Mouse (Mus musculus) limb, embryonic 13.5 days (tissue): Measurements from ENCODE around the gene Lhfpl2. TPM values are rescaled to one million over a fixed set of nuclear protein-coding genes. Genes with fewer than 3 reads are reported as not detected.

Experiments used
- ATAC-seq: fragments of 200-750 bp; cut with Nextera tagmentation; 2 replicates; pipeline ENCODE4 v1.8.0; 2017; ENCODE audit warnings: low read depth, moderate number of reproducible peaks, moderate TSS enrichment; ENCODE audit not compliant: low FRiP score
- H3K27ac ChIP-seq: fragments of 300-500 bp; sonication (generic); 2 replicates; pipeline ENCODE4 v1.5.1; 2015; ENCODE audit warnings: inconsistent platforms, mild to moderate bottlenecking, moderate library complexity
- H3K27me3 ChIP-seq: fragments of 300-500 bp; sonication (generic); 2 replicates; pipeline ENCODE4 v1.6.1; 2015; ENCODE audit warnings: mild to moderate bottlenecking, inconsistent platforms
- H3K36me3 ChIP-seq: fragments of 300-500 bp; sonication (generic); 2 replicates; pipeline ENCODE4 v1.6.1; 2015; ENCODE audit warnings: inconsistent platforms, mild to moderate bottlenecking, moderate library complexity
- H3K4me1 ChIP-seq: fragments of 300-500 bp; sonication (generic); 2 replicates; pipeline ENCODE4 v1.6.1; 2015; ENCODE audit warnings: inconsistent platforms
- H3K4me2 ChIP-seq: fragments of 300-500 bp; sonication (generic); replicated peaks from 2 replicates; pipeline ENCODE4 v1.6.1; 2015; ENCODE audit warnings: inconsistent platforms, mild to moderate bottlenecking, moderate library complexity
- H3K4me3 ChIP-seq: fragments of 300-500 bp; sonication (generic); 2 replicates; pipeline ENCODE4 v1.5.1; 2015; ENCODE audit warnings: moderate library complexity, mild to moderate bottlenecking, inconsistent platforms
- H3K9ac ChIP-seq: fragments of 300-500 bp; sonication (generic); 2 replicates; pipeline ENCODE4 v1.6.1; 2015; ENCODE audit warnings: mild to moderate bottlenecking, inconsistent platforms
- H3K9me3 ChIP-seq: fragments of 300-500 bp; sonication (generic); 2 replicates; pipeline ENCODE4 v1.6.1; 2016; ENCODE audit warnings: inconsistent platforms
- WGBS: fragments of 180-500 bp; shearing (Covaris S2); methylation state at CpG from one replicate; pipeline ENCODE4 v1.1.7; 2015; 5-methylcytosine and 5-hydroxymethylcytosine counted together
- polyA plus RNA-seq: library from polyadenylated mRNA; unstranded; fragments of >200 nt; fragmentation: Nextera tagmentation; extraction: Ambion mirVana; gene quantifications from 2 replicates; pipeline ENCODE4 v1.2.1, GENCODE M21; 2015

Lhfpl2 gene
- polyA plus RNA-seq, 1 experiment from 2014 or later, result 79.1 TPM

- ATAC-seq, result no peak
- WGBS, result 81% methylated on average over 10 of the region's 10 CpGs
- H3K27ac ChIP-seq, result no peak overlapping the region
- no peaks in the 10 kb centered on the region for H3K27me3 ChIP-seq
- H3K4me3 ChIP-seq, result no peak overlapping the region
- H3K4me1 ChIP-seq, result peaks cover 50% of the 10 kb centered on the region
- no peak overlapping the region for H3K9ac ChIP-seq
- no peaks in the 10 kb centered on the region for H3K9me3 ChIP-seq
- peaks cover 3% of the 10 kb centered on the region; the same call in 1 of the 2 replicates for H3K36me3 ChIP-seq
- H3K4me2 ChIP-seq, result no peak overlapping the region
Observed at GRCm38 (mm10) chr13:94184726-94185456, 127.3 kb downstream of the Lhfpl2 start.

DNA sequence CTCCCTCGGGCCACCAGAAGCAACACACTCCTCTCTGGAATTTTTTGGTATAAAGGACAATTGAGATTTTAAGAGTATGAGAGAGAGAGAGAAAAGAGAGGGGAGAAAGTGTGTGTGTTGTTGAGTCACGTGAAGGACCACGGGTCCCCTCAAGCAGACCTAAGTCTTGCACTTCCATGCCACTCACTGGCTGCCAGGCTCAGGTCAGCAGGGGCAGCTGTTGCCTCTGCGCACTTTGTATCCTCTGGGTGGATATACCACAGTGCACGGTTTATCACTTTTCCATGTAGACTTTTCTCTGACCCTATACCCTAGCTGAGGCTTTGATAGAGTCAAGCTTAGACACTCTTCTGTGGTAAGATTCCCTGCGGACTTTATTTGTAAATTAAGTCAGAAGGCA, 128.0 kb downstream of the Lhfpl2 start:
- Histone ChIP-seq H3K4me2 (no peak overlapping the region), H3K9ac (no peak overlapping the region), H3K4me3 (no peak overlapping the region), H3K9me3 (no peaks in the 10 kb centered on the region), H3K36me3 (peaks cover 3% of the 10 kb centered on the region; the same call in 1 of the 2 replicates), H3K4me1 (peaks cover 55% of the 10 kb centered on the region), H3K27me3 (no peaks in the 10 kb centered on the region), H3K27ac (no peak overlapping the region)
- 86% methylated on average over 5 of the region's 6 CpGs for WGBS
- no peak for ATAC-seq

DNA sequence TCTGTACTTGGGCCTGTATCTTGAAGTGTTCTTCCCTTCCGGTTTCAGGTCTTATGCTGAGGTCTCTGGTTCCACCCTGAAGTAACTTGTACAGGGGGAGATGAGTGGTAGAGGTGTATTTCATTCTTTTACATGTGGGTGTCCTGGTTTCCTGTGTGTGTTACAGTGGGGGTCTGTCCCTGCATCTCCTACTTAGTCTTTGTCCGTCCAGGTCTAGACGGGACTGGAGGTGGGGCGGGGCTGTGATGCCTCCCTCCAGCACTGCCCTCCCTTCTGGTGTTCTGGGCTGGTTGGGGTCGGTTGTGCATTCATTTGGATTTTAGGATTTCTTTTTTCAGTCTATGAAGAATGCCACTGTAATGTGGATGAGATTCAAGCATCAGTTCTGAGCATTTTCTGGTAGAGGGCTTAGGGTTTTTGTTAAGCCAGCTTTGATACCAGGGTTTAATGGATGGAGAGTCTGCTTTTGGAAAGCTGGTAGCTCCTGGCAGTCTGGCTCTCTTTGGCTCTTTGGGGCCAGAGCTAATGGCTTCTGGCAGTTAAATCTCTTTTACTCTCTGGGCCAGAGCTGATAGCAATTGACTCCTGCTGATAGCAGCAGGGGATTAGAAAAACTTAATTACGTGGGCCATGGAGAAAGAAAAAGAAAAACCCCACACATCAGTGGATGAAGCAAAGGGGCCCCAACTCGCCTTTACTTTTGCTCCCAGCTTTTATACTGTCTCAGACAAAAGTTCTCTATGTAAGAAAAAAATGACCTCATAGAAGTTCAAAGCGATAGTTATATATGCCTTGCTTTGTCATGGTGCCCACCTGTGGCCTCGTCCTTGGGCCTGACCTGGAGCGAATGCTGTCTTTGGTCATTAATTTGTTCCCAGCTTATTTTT, 130.8 kb downstream of the Lhfpl2 start:
- 39% methylated on average over 10 of the region's 10 CpGs for WGBS
- Histone ChIP-seq H3K9me3 (no peaks in the 10 kb centered on the region), H3K27ac (no peak overlapping the region), H3K4me3 (no peak overlapping the region), H3K9ac (no peak overlapping the region), H3K4me1 (peaks cover 53% of the 10 kb centered on the region), H3K36me3 (peaks cover 18% of the 10 kb centered on the region), H3K27me3 (no peaks in the 10 kb centered on the region), H3K4me2 (no peak overlapping the region)
- no peak for ATAC-seq

DNA sequence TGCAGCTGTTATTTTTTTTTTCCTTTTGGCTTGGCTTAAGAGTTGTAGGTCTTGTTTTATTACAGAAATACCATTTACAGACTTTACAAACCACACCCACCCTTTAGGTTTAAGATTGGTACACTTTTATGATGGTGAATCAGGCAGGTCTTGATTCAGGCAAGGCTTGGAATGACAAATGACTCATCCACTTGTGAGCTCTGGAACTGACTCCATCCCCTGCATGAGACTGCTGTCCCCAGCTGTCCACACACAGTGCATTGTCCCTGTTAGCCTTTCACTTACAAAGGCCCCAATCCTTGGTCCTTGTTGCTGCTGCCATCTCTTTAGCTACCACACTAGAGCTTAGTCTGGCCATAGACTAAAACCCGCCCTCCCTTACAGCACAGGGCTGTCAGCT, 132.8 kb downstream of the Lhfpl2 start:
- H3K4me1 ChIP-seq, result peaks cover 41% of the 10 kb centered on the region
- no peaks in the 10 kb centered on the region for H3K27me3 ChIP-seq
- 90% methylated on average over 1 of the region's 1 CpGs for WGBS
- no peak for ATAC-seq
- H3K36me3 ChIP-seq, result peaks cover 27% of the 10 kb centered on the region
- H3K9ac ChIP-seq, result no peak overlapping the region
- H3K27ac ChIP-seq, result no peak overlapping the region
- H3K4me2 ChIP-seq, result no peak overlapping the region
- no peak overlapping the region for H3K4me3 ChIP-seq
- H3K9me3 ChIP-seq, result no peaks in the 10 kb centered on the region

DNA sequence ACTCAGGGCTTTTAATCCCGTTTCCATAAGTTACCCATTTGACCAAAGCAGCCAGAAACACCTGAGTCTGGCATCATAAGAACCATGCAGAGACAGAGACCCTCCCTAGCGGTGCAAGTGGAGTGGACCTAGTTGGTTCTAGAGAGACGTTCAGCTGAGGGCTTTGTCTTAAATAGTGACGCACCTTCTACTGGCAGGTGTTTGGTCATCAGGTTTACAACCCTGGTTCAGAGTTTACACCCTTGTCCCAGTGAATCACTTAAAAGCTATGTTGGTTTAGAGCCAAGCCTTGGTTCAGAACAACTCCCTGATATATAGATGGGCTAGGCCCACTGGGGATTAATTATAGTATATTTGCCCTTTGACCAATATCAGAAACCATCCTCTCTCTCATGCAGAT, 135.6 kb downstream of the Lhfpl2 start:
- Histone ChIP-seq H3K27me3 (no peaks in the 10 kb centered on the region), H3K36me3 (peaks cover 50% of the 10 kb centered on the region), H3K9me3 (no peaks in the 10 kb centered on the region), H3K4me3 (no peak overlapping the region), H3K9ac (no peak overlapping the region), H3K27ac (no peak overlapping the region), H3K4me2 (no peak overlapping the region), H3K4me1 (peaks cover 24% of the 10 kb centered on the region)
- WGBS, result 81% methylated on average over 4 of the region's 4 CpGs
- ATAC-seq, result no peak

- H3K36me3 ChIP-seq, result peaks cover 43% of the 10 kb centered on the region
Observed at GRCm38 (mm10) chr13:94198616-94199015, 141.0 kb downstream of the Lhfpl2 start.

GRCm38 (mm10) chr13:94199829-94200228, 142.2 kb downstream of the Lhfpl2 start:
- H3K9ac ChIP-seq, result no peak overlapping the region
- no peak for ATAC-seq
- WGBS, result 55% methylated on average over 8 of the region's 8 CpGs
- H3K36me3 ChIP-seq, result peaks cover 41% of the 10 kb centered on the region
- no peaks in the 10 kb centered on the region for H3K9me3 ChIP-seq
- no peaks in the 10 kb centered on the region for H3K4me1 ChIP-seq
- no peak overlapping the region for H3K4me3 ChIP-seq
- H3K27me3 ChIP-seq, result no peaks in the 10 kb centered on the region
- no peak overlapping the region for H3K4me2 ChIP-seq
- no peak overlapping the region for H3K27ac ChIP-seq

More at GRCm38 (mm10) chr13:94198616-94199015, 141.0 kb downstream of the Lhfpl2 start:
- H3K4me1 ChIP-seq, result no peaks in the 10 kb centered on the region
- H3K27me3 ChIP-seq, result no peaks in the 10 kb centered on the region
- H3K4me2 ChIP-seq, result no peak overlapping the region
- no peak overlapping the region for H3K27ac ChIP-seq
- no peaks in the 10 kb centered on the region for H3K9me3 ChIP-seq
- no peak for ATAC-seq
- no peak overlapping the region for H3K9ac ChIP-seq
- WGBS, result 81% methylated on average over 6 of the region's 6 CpGs
- no peak overlapping the region for H3K4me3 ChIP-seq

GRCm38 (mm10) chr13:94205234-94205633, 147.6 kb downstream of the Lhfpl2 start:
- no peak overlapping the region for H3K4me3 ChIP-seq
- H3K4me2 ChIP-seq, result no peak overlapping the region
- H3K4me1 ChIP-seq, result no peaks in the 10 kb centered on the region
- H3K27ac ChIP-seq, result no peak overlapping the region
- H3K36me3 ChIP-seq, result peaks cover 54% of the 10 kb centered on the region
- WGBS, result 6% methylated on average over 6 of the region's 6 CpGs
- H3K9me3 ChIP-seq, result peaks cover 5% of the 10 kb centered on the region; the same call in 1 of the 2 replicates
- no peak overlapping the region for H3K9ac ChIP-seq
- peak; percentile 83 for ATAC-seq
- no peaks in the 10 kb centered on the region for H3K27me3 ChIP-seq

DNA sequence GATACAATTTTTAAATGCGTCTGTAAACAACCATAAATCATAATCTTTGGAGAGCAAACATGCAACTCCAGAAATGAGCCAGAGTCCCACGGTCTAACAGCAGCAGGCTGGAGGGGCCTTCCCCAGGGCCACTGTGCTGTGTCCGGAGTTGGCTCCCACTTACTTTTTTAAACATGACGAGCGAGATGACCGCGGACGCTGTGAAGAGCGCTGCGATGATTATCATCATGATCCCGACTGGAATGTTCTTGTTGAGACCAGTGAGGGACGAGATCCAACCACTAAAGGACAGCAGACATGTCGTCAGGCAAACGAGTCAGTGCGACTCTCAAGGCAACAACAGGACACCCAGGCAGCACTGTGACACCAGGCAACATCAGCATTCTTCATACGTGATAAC, 150.4 kb downstream of the Lhfpl2 start:
- no peaks in the 10 kb centered on the region for H3K27me3 ChIP-seq
- no peak for ATAC-seq
- H3K4me1 ChIP-seq, result peaks cover 8% of the 10 kb centered on the region; the same call in 1 of the 2 replicates
- no peak overlapping the region for H3K9ac ChIP-seq
- peaks cover 54% of the 10 kb centered on the region for H3K36me3 ChIP-seq
- 94% methylated on average over 16 of the region's 16 CpGs for WGBS
- no peak overlapping the region for H3K4me3 ChIP-seq
- peaks cover 5% of the 10 kb centered on the region; the same call in 1 of the 2 replicates for H3K9me3 ChIP-seq
- H3K4me2 ChIP-seq, result no peak overlapping the region
- H3K27ac ChIP-seq, result no peak overlapping the region

GRCm38 (mm10) chr13:94208892-94209291, 151.3 kb downstream of the Lhfpl2 start:
- H3K27ac ChIP-seq, result no peak overlapping the region
- no peak for ATAC-seq
- H3K4me3 ChIP-seq, result no peak overlapping the region
- H3K4me1 ChIP-seq, result peaks cover 8% of the 10 kb centered on the region; the same call in 1 of the 2 replicates
- peaks cover 49% of the 10 kb centered on the region for H3K36me3 ChIP-seq
- H3K4me2 ChIP-seq, result no peak overlapping the region
- no peak overlapping the region for H3K9ac ChIP-seq
- H3K27me3 ChIP-seq, result no peaks in the 10 kb centered on the region
- peaks cover 5% of the 10 kb centered on the region; the same call in 1 of the 2 replicates for H3K9me3 ChIP-seq

- peaks cover 8% of the 10 kb centered on the region; the same call in 1 of the 2 replicates for H3K4me1 ChIP-seq
- 54% methylated on average over 6 of the region's 6 CpGs for WGBS
- no peak overlapping the region for H3K4me3 ChIP-seq
- no peak for ATAC-seq
- H3K9ac ChIP-seq, result no peak overlapping the region
- peaks cover 43% of the 10 kb centered on the region for H3K36me3 ChIP-seq
- no peak overlapping the region for H3K27ac ChIP-seq
- H3K4me2 ChIP-seq, result no peak overlapping the region
- no peaks in the 10 kb centered on the region for H3K27me3 ChIP-seq
- H3K9me3 ChIP-seq, result peaks cover 5% of the 10 kb centered on the region; the same call in 1 of the 2 replicates
Observed at GRCm38 (mm10) chr13:94211236-94212119, 153.9 kb downstream of the Lhfpl2 start.
